In genomic region chr4:137682961-137683453, GRCm38 (mm10) we compare ENCODE assay signal across 9 mouse cellular contexts. TPM values are rescaled to one million over a fixed set of nuclear protein-coding genes. Genes with fewer than 3 reads are reported as not detected.
A peak's percentile ranks its signal among the peaks of the same experiment; 100 is the strongest.
DNase-seq lines count a peak whose midpoint lies in the region; ATAC-seq and TF ChIP-seq lines count a peak whose summit lies in the region.
"Had no signal": no experiment of that assay in that cellular context is flagged by ENCODE, and none has a peak within 500 bp of the region (broad histone marks: within the 10 kb centered on the region; RNA-seq: fewer than 3 reads in every experiment).

No protein-coding gene starts in this region.

- H3K4me1 ChIP-seq in midbrain, embryonic 11.5 days (ENCODE audit: control insufficient read depth, insufficient read depth, low read length): peaks cover 14% of the 10 kb centered on the region
- peaks cover 28% of the 10 kb centered on the region for H3K4me1 ChIP-seq in midbrain, embryonic 15.5 days
- H3K4me1 ChIP-seq in liver, adult 2 months (ENCODE audit: control insufficient read depth, insufficient read depth, low read length): no peaks in the 10 kb centered on the region

- no peaks in the 10 kb centered on the region for H3K9me3 ChIP-seq in midbrain, embryonic 11.5 days (ENCODE audit: control insufficient read depth, low read length)
- H3K9me3 ChIP-seq in midbrain, embryonic 15.5 days: no peaks in the 10 kb centered on the region
- H3K9me3 ChIP-seq: heart, embryonic 13.5 days had no signal

- H3K9ac ChIP-seq in midbrain, embryonic 11.5 days (ENCODE audit: low read length): no peak overlapping the region
- no peak overlapping the region for H3K9ac ChIP-seq in midbrain, embryonic 15.5 days
- H3K9ac ChIP-seq in liver, adult 2 months (ENCODE audit: low read depth, low read length): no peak overlapping the region
- H3K9ac ChIP-seq: heart, embryonic 13.5 days had no signal

- no peaks in the 10 kb centered on the region for H3K36me3 ChIP-seq in midbrain, embryonic 11.5 days (ENCODE audit: control insufficient read depth, insufficient read depth, low read length)
- H3K36me3 ChIP-seq in midbrain, embryonic 15.5 days (replicated peaks): no peaks in the 10 kb centered on the region
- no peaks in the 10 kb centered on the region for H3K36me3 ChIP-seq in liver, adult 2 months (ENCODE audit: control insufficient read depth, insufficient read depth, low read length)
- no peaks in the 10 kb centered on the region for H3K36me3 ChIP-seq in splenic B cell, adult 2 months (ENCODE audit: control insufficient read depth, insufficient read depth, low read length, poor library complexity, severe bottlenecking)
- H3K36me3 ChIP-seq: heart, embryonic 13.5 days had no signal

- H3K4me3 ChIP-seq in midbrain, embryonic 11.5 days (ENCODE audit: low read depth, low read length): no peak overlapping the region
- H3K4me3 ChIP-seq in midbrain, embryonic 15.5 days: no peak overlapping the region
- H3K4me3 ChIP-seq in liver, adult 2 months (ENCODE audit: insufficient read depth, low read depth, low read length): no peak overlapping the region
- H3K4me3 ChIP-seq: heart, embryonic 13.5 days had no signal

- peak; percentile 70 for DNase-seq in adrenal gland, postnatal 10 days
- no peak for DNase-seq in adrenal gland, postnatal 25 days
- DNase-seq in midbrain, embryonic 11.5 days (ENCODE audit: low spot score, missing footprints): peak; percentile 91
- peak; percentile 57 for DNase-seq in embryo, embryonic 9.5 days (ENCODE audit: extremely low spot score)
- no peak for DNase-seq in liver, adult 2 months (ENCODE audit: extremely low read depth, low read depth, low spot score)
- peak; percentile 61 for DNase-seq in splenic B cell, adult 2 months (ENCODE audit: low read depth, low spot score)
- no peak for DNase-seq in ovary, postnatal 36 days (ENCODE audit: low spot score)

- H3K4me2 ChIP-seq in midbrain, embryonic 11.5 days: no peak overlapping the region
- no peak overlapping the region for H3K4me2 ChIP-seq in midbrain, embryonic 15.5 days
- H3K4me2 ChIP-seq: heart, embryonic 13.5 days had no signal

- 48% methylated on average over 7 of the region's 7 CpGs for WGBS in midbrain, embryonic 11.5 days
- 51% methylated on average over 7 of the region's 7 CpGs for WGBS in midbrain, embryonic 15.5 days
- WGBS in liver, adult 2 months: 51% methylated on average over 7 of the region's 7 CpGs

- no peak overlapping the region for H3K27ac ChIP-seq in midbrain, embryonic 11.5 days (ENCODE audit: low read depth, low read length)
- H3K27ac ChIP-seq in midbrain, embryonic 15.5 days: no peak overlapping the region
- H3K27ac ChIP-seq in liver, adult 2 months (replicated peaks; ENCODE audit: insufficient read depth, low read depth, low read length): no peak overlapping the region
- H3K27ac ChIP-seq: heart, embryonic 13.5 days had no signal

- peaks cover 26% of the 10 kb centered on the region for H3K27me3 ChIP-seq in midbrain, embryonic 11.5 days (ENCODE audit: control insufficient read depth, insufficient read depth, low read length)
- H3K27me3 ChIP-seq in midbrain, embryonic 15.5 days (replicated peaks): 0 out of 2 replicates have a peak, but pooled peaks cover 5% of the 10 kb centered on the region
- H3K27me3 ChIP-seq in liver, adult 2 months (ENCODE audit: control insufficient read depth, insufficient read depth, low read length): peaks cover 5% of the 10 kb centered on the region; the same call in 1 of the 2 replicates
- H3K27me3 ChIP-seq in splenic B cell, adult 2 months (ENCODE audit: control insufficient read depth, insufficient read depth, low read length, poor library complexity, severe bottlenecking): peaks cover 3% of the 10 kb centered on the region

- peak; percentile 61 for ATAC-seq in midbrain, embryonic 11.5 days (ENCODE audit: low FRiP score)
- no peak for ATAC-seq in midbrain, embryonic 15.5 days (replicated peaks)

- TF ChIP-seq POLR2A in liver, adult 2 months (IDR thresholded peaks at IDR 0.05; ENCODE audit: extremely low read depth, insufficient read depth, low read length): no peak

- TF ChIP-seq CTCF in liver, adult 2 months (IDR thresholded peaks at IDR 0.05; ENCODE audit: low read depth, low read length): peak; percentile 88

- no peaks in the 10 kb centered on the region for H3K79me2 ChIP-seq in liver, adult 2 months (ENCODE audit: control insufficient read depth, insufficient read depth, low read length)

RNA-seq across cellular contexts. Expression of gene Rap1gap, which starts 18.5 kb away (rescaled TPM):
- total RNA-seq in adrenal gland, postnatal 10 days (2021): 10 to 100 TPM; 31.3 to 48.5 TPM
- total RNA-seq in adrenal gland, postnatal 25 days (2021): 97.3 and 130 TPM in 2 replicates
- polyA plus RNA-seq in midbrain, embryonic 11.5 days (2014; fragmentation: Nextera tagmentation; extraction: Ambion mirVana): 4.6 and 4.9 TPM in 2 replicates
- polyA plus RNA-seq in midbrain, embryonic 15.5 days (2015; fragmentation: Nextera tagmentation; extraction: Ambion mirVana): 85.7 and 88.1 TPM in 2 replicates
- total RNA-seq in liver, adult 2 months (2014; rRNA removed): 2.9 and 5.2 TPM in 2 replicates
- polyA plus RNA-seq in liver, adult 2 months (2012; rRNA removed): 5.8 and 11.5 TPM in 2 replicates

Comparison
In these comparisons a context has a peak if more than half of its experiments do, and no peak if none do; other contexts are left out.
1. DNase-seq: peak in adrenal gland, postnatal 10 days (single experiment), midbrain, embryonic 11.5 days (single experiment), embryo, embryonic 9.5 days (single experiment) and splenic B cell, adult 2 months (single experiment); none in adrenal gland, postnatal 25 days (single experiment), liver, adult 2 months (single experiment) and ovary, postnatal 36 days (single experiment).